Mouse (Mus musculus) ovary, adult 2 months (tissue): Measurements from ENCODE around the gene Fam24b. TPM values are rescaled to one million over a fixed set of nuclear protein-coding genes. Genes with fewer than 3 reads are reported as not detected.

Experiments
- polyA plus RNA-seq: library from polyadenylated mRNA; depleted of rRNA; stranded (reverse); fragments of >200 nt; gene quantifications from 2 replicates; pipeline ENCODE4 v1.2.3, GENCODE M21; 2012; rRNA removed

Gene Fam24b
- not detected in 2 replicates for polyA plus RNA-seq

DNA sequence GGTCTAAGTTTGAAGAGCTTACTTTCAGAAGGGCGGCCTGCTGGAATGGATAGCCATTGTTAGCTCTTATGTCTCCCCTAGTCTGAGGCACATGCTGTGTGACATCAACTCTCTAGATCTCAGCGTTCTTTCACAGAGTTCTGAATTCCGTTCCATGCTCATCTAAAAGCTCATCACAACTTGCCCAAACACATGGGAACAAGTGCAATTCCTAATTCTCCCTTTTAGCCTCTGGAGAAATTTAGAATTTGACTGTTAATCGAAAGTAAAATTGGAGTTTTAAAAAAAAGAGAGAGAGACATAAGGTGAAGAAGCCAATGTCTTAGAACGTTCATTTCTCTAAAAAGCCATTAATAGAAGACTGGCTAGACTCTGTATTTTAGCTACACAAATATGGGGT is at the start of gene Fam24b:
Gene Fam24b, minus strand, starts transcription at position 101 of the 400 bp plus-strand sequence.

DNA sequence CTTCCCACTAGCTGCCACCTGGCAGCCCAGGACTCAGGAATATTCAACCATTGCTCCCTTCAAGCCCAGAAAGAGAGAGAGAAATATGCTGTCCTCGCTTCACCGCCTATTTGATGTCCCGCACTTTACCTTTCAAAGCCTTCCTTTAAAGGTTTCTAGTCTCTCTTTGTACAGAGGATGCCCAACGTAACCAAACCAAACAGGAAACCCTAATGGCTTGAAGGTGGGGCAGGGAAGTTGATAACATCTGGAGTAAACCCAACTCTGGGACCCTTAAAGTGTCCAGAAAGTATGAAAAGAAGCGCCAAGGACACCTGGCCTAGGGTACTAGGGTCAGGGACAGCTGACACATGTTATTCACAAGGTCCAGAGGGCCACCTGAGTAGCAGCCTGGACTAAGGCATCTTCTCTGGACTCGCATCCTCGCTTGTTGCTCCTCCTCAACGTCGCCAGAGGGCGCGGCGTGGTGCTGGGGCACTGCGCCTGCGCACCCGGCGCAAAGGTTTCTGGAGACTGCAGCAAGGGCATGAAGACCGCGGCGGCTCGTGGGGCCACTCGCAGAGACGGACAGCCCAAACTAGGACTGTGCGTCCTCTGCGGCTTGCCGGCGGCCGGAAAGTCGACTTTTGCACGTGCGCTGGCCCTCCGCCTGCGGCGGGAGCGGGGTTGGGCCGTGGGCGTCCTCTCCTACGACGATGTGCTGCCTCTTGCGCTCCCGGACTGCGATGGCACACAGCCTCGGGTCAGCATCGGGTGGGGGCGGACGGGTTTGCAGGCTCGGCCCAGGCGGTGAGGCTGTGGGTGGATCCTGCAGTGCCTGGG is 41.5 kb upstream of the Fam24b start, which contains the start of gene Pstk:
Gene Pstk, plus strand, starts transcription at position 494 of the 822 bp plus-strand sequence.

DNA sequence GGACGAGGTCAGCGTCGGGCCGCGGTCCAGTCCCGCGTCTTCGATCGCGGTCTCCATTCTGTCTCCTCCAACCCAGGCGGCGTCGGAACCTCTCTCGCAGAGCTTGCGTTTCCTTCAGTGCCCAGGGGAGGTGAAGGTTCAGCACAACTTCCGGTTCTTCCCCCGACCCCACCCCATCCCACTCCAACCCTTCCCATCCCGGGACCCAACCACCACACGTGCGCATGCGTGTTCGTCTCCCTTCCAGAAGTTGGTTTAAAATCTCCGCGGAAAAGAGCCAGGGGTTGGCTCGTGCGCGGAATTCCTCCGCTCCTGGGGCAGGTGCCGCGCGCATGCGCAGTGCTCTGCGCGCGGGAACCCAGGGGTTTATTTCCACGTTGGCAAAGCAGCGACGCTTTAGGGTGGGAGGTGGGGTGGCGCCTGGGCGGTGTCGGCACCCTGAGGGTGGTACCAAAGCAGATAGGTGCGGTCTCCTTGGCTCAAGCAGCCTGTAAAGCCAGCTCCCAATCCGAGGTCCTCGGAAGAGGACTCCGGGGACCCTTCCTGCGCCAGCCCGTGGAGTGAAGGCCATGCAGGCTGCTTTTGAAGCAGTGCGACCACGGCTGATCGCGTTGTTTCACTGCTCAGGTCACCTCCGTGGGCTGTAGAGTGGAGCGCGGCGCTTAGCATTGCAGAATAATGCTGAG is 33.4 kb upstream of the Fam24b start, which contains the start of gene 2310057M21Rik:
Gene 2310057M21Rik, minus strand, starts transcription at position 145 of the 686 bp plus-strand sequence.

DNA sequence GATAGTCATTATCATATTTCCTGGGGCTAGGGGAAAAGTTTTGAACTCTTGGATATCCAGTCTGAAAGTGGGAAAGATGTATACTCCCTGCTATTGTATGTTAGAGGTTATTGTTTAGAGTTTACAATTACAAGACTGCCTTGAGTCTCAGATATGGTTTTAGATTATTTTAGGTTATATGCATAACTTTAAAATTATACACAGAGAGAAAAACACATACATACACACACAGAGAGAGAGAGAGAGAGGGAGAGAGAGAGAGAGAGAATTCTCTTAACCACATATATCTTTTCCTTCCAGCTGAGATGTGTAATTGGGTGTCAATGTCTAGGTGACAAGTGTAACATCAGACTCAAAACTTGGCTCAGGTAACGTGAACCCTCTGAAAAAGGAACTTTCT is 4.2 kb upstream of the Fam24b start, which contains the start of gene Fam24a:
Gene Fam24a, plus strand, starts transcription at position 301 of the 400 bp plus-strand sequence.

DNA sequence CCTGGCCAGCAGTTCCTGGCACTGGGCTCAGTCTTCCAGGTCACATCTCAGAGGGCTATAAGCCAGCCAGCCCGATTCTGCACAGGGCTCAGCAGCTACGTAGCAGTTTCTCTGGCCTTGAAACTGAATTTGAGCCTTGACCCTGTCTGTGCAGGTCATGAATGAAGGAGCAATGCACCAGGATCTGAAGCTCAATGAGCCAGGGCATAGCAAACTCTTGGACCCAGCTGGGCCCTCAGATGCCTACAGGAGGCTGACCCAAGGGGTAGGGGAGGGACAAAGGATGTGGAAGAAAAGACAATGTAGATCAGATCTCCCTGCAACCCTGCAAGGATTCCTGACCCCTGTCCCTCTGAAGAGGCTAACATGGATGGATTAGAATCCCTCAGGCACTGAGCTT is 7.1 kb downstream of the Fam24b start, which contains the start of gene Cuzd1:
Gene Cuzd1, minus strand, starts transcription at position 101 of the 400 bp plus-strand sequence.

Other genes with a start within 250 kb of the Fam24b start
- not detected in 2 replicates for gene 4933402N03Rik, start 183.2 kb downstream of the Fam24b start, polyA plus RNA-seq
- gene 5430419D17Rik, start 155.1 kb downstream of the Fam24b start, polyA plus RNA-seq = 1.8 and 2.8 TPM in 2 replicates
- gene Cuzd1, start 7.2 kb downstream of the Fam24b start, polyA plus RNA-seq = 1.4 TPM in 2 replicates
- not detected in 2 replicates for gene Fam24a, start 4.3 kb upstream of the Fam24b start, polyA plus RNA-seq
- 6.0 and 6.9 TPM in 2 replicates for gene 2310057M21Rik, start 33.2 kb upstream of the Fam24b start, polyA plus RNA-seq
- gene Pstk, start 41.6 kb upstream of the Fam24b start, polyA plus RNA-seq = 87.9 and 126 TPM in 2 replicates
- 9.1 and 14.0 TPM in 2 replicates for gene Ikzf5, start 81.0 kb upstream of the Fam24b start, polyA plus RNA-seq
- 8.6 and 9.4 TPM in 2 replicates for gene Acadsb, start 81.1 kb upstream of the Fam24b start, polyA plus RNA-seq
- not detected in 2 replicates for gene Hmx3, start 213.4 kb upstream of the Fam24b start, polyA plus RNA-seq
- not detected in 2 replicates for gene Hmx2, start 219.3 kb upstream of the Fam24b start, polyA plus RNA-seq
- 59.4 and 83.5 TPM in 2 replicates for gene Bub3, start 230.7 kb upstream of the Fam24b start, polyA plus RNA-seq